In genomic region chr2:115937896-115938295, GRCm38 (mm10) we compare ENCODE assay signal across 27 mouse cellular contexts.
DNase-seq lines count a peak whose midpoint lies in the region; ATAC-seq and TF ChIP-seq lines count a peak whose summit lies in the region.
"Had no signal": no experiment of that assay in that cellular context is flagged by ENCODE, and none has a peak within 500 bp of the region (broad histone marks: within the 10 kb centered on the region; RNA-seq: fewer than 3 reads in every experiment).

No protein-coding gene starts in this region.

- H3K36me3 ChIP-seq in forebrain, embryonic 13.5 days (ENCODE audit: poor library complexity, severe bottlenecking): peaks cover 12% of the 10 kb centered on the region
- H3K36me3 ChIP-seq in forebrain, embryonic 12.5 days (replicated peaks): peaks cover 5% of the 10 kb centered on the region; the same call in 1 of the 2 replicates
- H3K36me3 ChIP-seq in hindbrain, embryonic 14.5 days (replicated peaks; ENCODE audit: control insufficient read depth, insufficient read depth): no peaks in the 10 kb centered on the region; the same call in 1 of the 2 replicates
- 0 out of 2 replicates have a peak, but pooled peaks cover 2% of the 10 kb centered on the region for H3K36me3 ChIP-seq in hindbrain, embryonic 11.5 days (ENCODE audit: control insufficient read depth, insufficient read depth, low read length)
- H3K36me3 ChIP-seq: embryonic facial prominence, embryonic 15.5 days; G1E; heart, embryonic 15.5 days; hindbrain, embryonic 15.5 days; intestine, embryonic 15.5 days; limb, embryonic 15.5 days; liver, embryonic 13.5 days; midbrain, embryonic 12.5 days had no signal

- H3K9me3 ChIP-seq in forebrain, embryonic 13.5 days (replicated peaks): no peaks in the 10 kb centered on the region
- no peaks in the 10 kb centered on the region for H3K9me3 ChIP-seq in forebrain, embryonic 12.5 days
- H3K9me3 ChIP-seq in hindbrain, embryonic 14.5 days (ENCODE audit: control insufficient read depth, low read length): no peaks in the 10 kb centered on the region
- H3K9me3 ChIP-seq in hindbrain, embryonic 11.5 days (ENCODE audit: control insufficient read depth, low read length): no peaks in the 10 kb centered on the region
- H3K9me3 ChIP-seq: embryonic facial prominence, embryonic 10.5 days; embryonic facial prominence, embryonic 15.5 days; heart, embryonic 15.5 days; hindbrain, embryonic 15.5 days; intestine, embryonic 15.5 days; limb, embryonic 10.5 days; limb, embryonic 15.5 days; liver, embryonic 13.5 days; midbrain, embryonic 12.5 days had no signal

- WGBS in forebrain, embryonic 13.5 days: 62% methylated on average over 1 of the region's 1 CpGs
- WGBS in forebrain, embryonic 12.5 days: 80% methylated on average over 1 of the region's 1 CpGs
- 74% methylated on average over 1 of the region's 1 CpGs for WGBS in hindbrain, embryonic 14.5 days
- WGBS in hindbrain, embryonic 11.5 days: 86% methylated on average over 1 of the region's 1 CpGs

- H3K4me2 ChIP-seq in forebrain, embryonic 13.5 days: no peak overlapping the region
- no peak overlapping the region for H3K4me2 ChIP-seq in forebrain, embryonic 12.5 days
- H3K4me2 ChIP-seq in hindbrain, embryonic 14.5 days (replicated peaks): no peak overlapping the region
- no peak overlapping the region for H3K4me2 ChIP-seq in hindbrain, embryonic 11.5 days (replicated peaks; ENCODE audit: low read depth, low read length)
- H3K4me2 ChIP-seq: embryonic facial prominence, embryonic 15.5 days; heart, embryonic 15.5 days; hindbrain, embryonic 15.5 days; intestine, embryonic 15.5 days; limb, embryonic 15.5 days; liver, embryonic 13.5 days; midbrain, embryonic 12.5 days had no signal

- TF ChIP-seq CTCF in gastrocnemius, adult 2 months (IDR thresholded peaks at IDR 0.05): no peak

- H3K4me1 ChIP-seq in forebrain, embryonic 13.5 days: peaks cover 32% of the 10 kb centered on the region
- no peaks in the 10 kb centered on the region for H3K4me1 ChIP-seq in forebrain, embryonic 12.5 days
- no peaks in the 10 kb centered on the region for H3K4me1 ChIP-seq in hindbrain, embryonic 14.5 days (replicated peaks; ENCODE audit: control insufficient read depth, insufficient read depth, low read length)
- no peaks in the 10 kb centered on the region for H3K4me1 ChIP-seq in hindbrain, embryonic 11.5 days (replicated peaks; ENCODE audit: control insufficient read depth, insufficient read depth, low read length)
- H3K4me1 ChIP-seq: embryonic facial prominence, embryonic 10.5 days; embryonic facial prominence, embryonic 15.5 days; intestine, embryonic 15.5 days; limb, embryonic 10.5 days; limb, embryonic 15.5 days; liver, embryonic 13.5 days; megakaryocyte, embryonic 14.5 days; midbrain, embryonic 12.5 days had no signal

- no peak overlapping the region for H3K4me3 ChIP-seq in forebrain, embryonic 13.5 days
- no peak overlapping the region for H3K4me3 ChIP-seq in forebrain, embryonic 12.5 days (replicated peaks)
- no peak overlapping the region for H3K4me3 ChIP-seq in gastrocnemius, adult 2 months
- no peak overlapping the region for H3K4me3 ChIP-seq in hindbrain, embryonic 14.5 days (replicated peaks; ENCODE audit: low read length)
- H3K4me3 ChIP-seq in hindbrain, embryonic 11.5 days (ENCODE audit: low read depth, low read length): no peak overlapping the region
- H3K4me3 ChIP-seq: embryonic facial prominence, embryonic 10.5 days; embryonic facial prominence, embryonic 15.5 days; heart, adult 2 months; heart, embryonic 15.5 days; hindbrain, embryonic 15.5 days; intestine, embryonic 15.5 days; limb, embryonic 10.5 days; limb, embryonic 15.5 days; liver, embryonic 13.5 days; megakaryocyte, embryonic 14.5 days; midbrain, embryonic 12.5 days had no signal

- H3K27ac ChIP-seq in forebrain, embryonic 13.5 days: peak overlapping the region; percentile 37
- H3K27ac ChIP-seq in forebrain, embryonic 12.5 days: no peak overlapping the region
- H3K27ac ChIP-seq in gastrocnemius, adult 2 months: no peak overlapping the region
- 0 out of 2 replicates have a peak overlapping the region, but pooled peaks have one; percentile 12 for H3K27ac ChIP-seq in hindbrain, embryonic 14.5 days
- H3K27ac ChIP-seq in hindbrain, embryonic 11.5 days (ENCODE audit: low read depth, low read length): no peak overlapping the region
- H3K27ac ChIP-seq: embryonic facial prominence, embryonic 10.5 days; embryonic facial prominence, embryonic 15.5 days; heart, adult 2 months; intestine, embryonic 15.5 days; limb, embryonic 10.5 days; limb, embryonic 15.5 days; liver, embryonic 13.5 days; midbrain, embryonic 12.5 days had no signal

- H3K9ac ChIP-seq in forebrain, embryonic 13.5 days: no peak overlapping the region
- no peak overlapping the region for H3K9ac ChIP-seq in forebrain, embryonic 12.5 days
- no peak overlapping the region for H3K9ac ChIP-seq in hindbrain, embryonic 14.5 days
- H3K9ac ChIP-seq in hindbrain, embryonic 11.5 days (ENCODE audit: low read depth, low read length): no peak overlapping the region
- H3K9ac ChIP-seq: embryonic facial prominence, embryonic 15.5 days; heart, embryonic 15.5 days; hindbrain, embryonic 15.5 days; intestine, embryonic 15.5 days; limb, embryonic 15.5 days; liver, embryonic 13.5 days; midbrain, embryonic 12.5 days had no signal

- ATAC-seq in forebrain, embryonic 13.5 days: 0 out of 2 replicates have a peak, but pooled peaks have one; percentile 44
- ATAC-seq in forebrain, embryonic 12.5 days (ENCODE audit: low FRiP score): no peak
- ATAC-seq in hindbrain, embryonic 14.5 days (ENCODE audit: low FRiP score): no peak
- ATAC-seq in hindbrain, embryonic 11.5 days (ENCODE audit: low FRiP score): no peak
- ATAC-seq: intestine, embryonic 15.5 days; lung, postnatal 0 days; Patski had no signal

- intact Hi-C loops in gastrocnemius, adult 2 months (cut with DNase I): no loop called here

- H3K27me3 ChIP-seq in forebrain, embryonic 13.5 days: no peaks in the 10 kb centered on the region
- H3K27me3 ChIP-seq in forebrain, embryonic 12.5 days: no peaks in the 10 kb centered on the region
- H3K27me3 ChIP-seq in hindbrain, embryonic 14.5 days (ENCODE audit: control insufficient read depth, insufficient read depth, low read length): no peaks in the 10 kb centered on the region
- H3K27me3 ChIP-seq in hindbrain, embryonic 11.5 days (ENCODE audit: control insufficient read depth, insufficient read depth, low read length): no peaks in the 10 kb centered on the region
- H3K27me3 ChIP-seq: embryonic facial prominence, embryonic 15.5 days; heart, embryonic 15.5 days; hindbrain, embryonic 15.5 days; intestine, embryonic 15.5 days; limb, embryonic 15.5 days; liver, embryonic 13.5 days; megakaryocyte, embryonic 14.5 days; midbrain, embryonic 12.5 days; Patski had no signal

- peak; percentile 24 for DNase-seq in gastrocnemius, adult 2 months
- no peak for DNase-seq in gastrocnemius, adult 8-10 months (ENCODE audit: low spot score in 2 of 2)
- no peak for DNase-seq in hindbrain, embryonic 14.5 days (ENCODE audit: low spot score)
- no peak for DNase-seq in hindbrain, embryonic 11.5 days (ENCODE audit: low spot score)
- DNase-seq in adipocyte (ENCODE audit: low spot score): peak; percentile 21
- DNase-seq: adrenal gland, postnatal 14 days; cerebellum, adult 18-20 months; gastrocnemius, postnatal 36 days; heart, adult 2 months; liver, embryonic 13.5 days; lung, adult 18-20 months; lung, postnatal 4 days; thymus, postnatal 4 days had no signal

Comparison
In these comparisons a context has a peak if more than half of its experiments do, and no peak if none do; other contexts are left out.
1. H3K27ac ChIP-seq: peak in forebrain, embryonic 13.5 days (single experiment) and hindbrain, embryonic 14.5 days (single experiment); none in forebrain, embryonic 12.5 days (single experiment), gastrocnemius, adult 2 months (single experiment) and hindbrain, embryonic 11.5 days (single experiment).
2. DNase-seq: peak in gastrocnemius, adult 2 months (single experiment) and adipocyte (single experiment); none in gastrocnemius, adult 8-10 months (0 of 2), hindbrain, embryonic 14.5 days (single experiment) and hindbrain, embryonic 11.5 days (single experiment).